Mouse (Mus musculus): Measurements from ENCODE around the gene Cflar. TPM values are rescaled to one million over a fixed set of nuclear protein-coding genes. Genes with fewer than 3 reads are reported as not detected.

Gene Cflar
- polyA plus RNA-seq, 1 experiment from 2014 or later, result 43.6 TPM

GRCm38 (mm10) chr1:58733636-58734035, 22.3 kb downstream of the Cflar start:
- DNase-seq (ENCODE audit: low spot score), result no peak
- WGBS, result 93% methylated on average over 2 of the region's 2 CpGs
- H3K9ac ChIP-seq (ENCODE audit: low read length), result no peak overlapping the region
- H3K4me2 ChIP-seq (replicated peaks; ENCODE audit: low read depth), result no peak overlapping the region
- no peak for ATAC-seq (ENCODE audit: low FRiP score, low TSS enrichment)
- no peaks in the 10 kb centered on the region for H3K4me1 ChIP-seq (replicated peaks; ENCODE audit: control insufficient read depth, insufficient read depth)
- no peak overlapping the region for H3K27ac ChIP-seq (replicated peaks)
- H3K9me3 ChIP-seq (ENCODE audit: control insufficient read depth, low read length), result no peaks in the 10 kb centered on the region
- H3K36me3 ChIP-seq (ENCODE audit: control insufficient read depth, insufficient read depth, low read length), result peaks cover 24% of the 10 kb centered on the region
- no peak for TF ChIP-seq CTCF (IDR thresholded peaks at IDR 0.05; ENCODE audit: low read depth)
- no peaks in the 10 kb centered on the region for H3K27me3 ChIP-seq (ENCODE audit: control insufficient read depth, insufficient read depth, low read length)
- H3K4me3 ChIP-seq (ENCODE audit: low read depth, low read length), result no peak overlapping the region

- Histone ChIP-seq H3K4me2 (replicated peaks; ENCODE audit: low read depth) (no peak overlapping the region), H3K4me3 (ENCODE audit: low read depth, low read length) (no peak overlapping the region), H3K27me3 (ENCODE audit: control insufficient read depth, insufficient read depth, low read length) (no peaks in the 10 kb centered on the region), H3K36me3 (ENCODE audit: control insufficient read depth, insufficient read depth, low read length) (peaks cover 25% of the 10 kb centered on the region), H3K27ac (replicated peaks) (no peak overlapping the region), H3K4me1 (replicated peaks; ENCODE audit: control insufficient read depth, insufficient read depth) (no peaks in the 10 kb centered on the region), H3K9me3 (ENCODE audit: control insufficient read depth, low read length) (no peaks in the 10 kb centered on the region), H3K9ac (ENCODE audit: low read length) (no peak overlapping the region)
- no peak for ATAC-seq (ENCODE audit: low FRiP score, low TSS enrichment)
- WGBS, result 91% methylated on average over 11 of the region's 11 CpGs
- DNase-seq (ENCODE audit: low spot score), result no peak
- TF ChIP-seq EP300 (optimal IDR thresholded peaks at IDR 0.05) (no peak), CTCF (IDR thresholded peaks at IDR 0.05; ENCODE audit: low read depth) (no peak)
Measured at GRCm38 (mm10) chr1:58734043-58734920, 23.0 kb downstream of the Cflar start.

DNA sequence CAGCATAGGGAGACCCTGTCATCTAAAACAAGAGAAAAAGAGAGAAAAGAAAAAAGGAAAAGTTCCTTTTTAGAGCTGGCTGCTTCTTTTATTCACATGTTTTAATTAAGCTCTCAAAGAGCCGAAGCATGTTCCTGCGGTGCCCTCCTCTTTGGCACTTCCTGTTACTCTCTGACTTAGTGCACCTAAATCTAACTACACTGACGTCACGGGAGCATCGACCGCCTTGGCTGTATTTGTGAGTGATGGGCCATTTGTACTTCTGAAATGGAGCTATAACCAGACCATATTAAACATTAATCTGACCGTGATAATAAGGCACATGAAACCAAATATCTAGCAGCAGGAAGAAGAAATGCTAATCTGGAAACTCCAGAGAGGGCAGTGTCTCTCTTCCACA, 24.7 kb downstream of the Cflar start:
- H3K9me3 ChIP-seq (ENCODE audit: control insufficient read depth, low read length), result no peaks in the 10 kb centered on the region
- H3K4me1 ChIP-seq (replicated peaks; ENCODE audit: control insufficient read depth, insufficient read depth), result no peaks in the 10 kb centered on the region
- no peak for DNase-seq (ENCODE audit: low spot score)
- no peak for ATAC-seq (ENCODE audit: low FRiP score, low TSS enrichment)
- H3K9ac ChIP-seq (ENCODE audit: low read length), result no peak overlapping the region
- no peaks in the 10 kb centered on the region for H3K27me3 ChIP-seq (ENCODE audit: control insufficient read depth, insufficient read depth, low read length)
- no peak overlapping the region for H3K4me3 ChIP-seq (ENCODE audit: low read depth, low read length)
- no peak overlapping the region for H3K27ac ChIP-seq (replicated peaks)
- no peak overlapping the region for H3K4me2 ChIP-seq (replicated peaks; ENCODE audit: low read depth)
- WGBS, result 87% methylated on average over 7 of the region's 7 CpGs
- H3K36me3 ChIP-seq (ENCODE audit: control insufficient read depth, insufficient read depth, low read length), result peaks cover 26% of the 10 kb centered on the region
- no peak for TF ChIP-seq EP300 (optimal IDR thresholded peaks at IDR 0.05)
- TF ChIP-seq CTCF (IDR thresholded peaks at IDR 0.05; ENCODE audit: low read depth), result no peak

DNA sequence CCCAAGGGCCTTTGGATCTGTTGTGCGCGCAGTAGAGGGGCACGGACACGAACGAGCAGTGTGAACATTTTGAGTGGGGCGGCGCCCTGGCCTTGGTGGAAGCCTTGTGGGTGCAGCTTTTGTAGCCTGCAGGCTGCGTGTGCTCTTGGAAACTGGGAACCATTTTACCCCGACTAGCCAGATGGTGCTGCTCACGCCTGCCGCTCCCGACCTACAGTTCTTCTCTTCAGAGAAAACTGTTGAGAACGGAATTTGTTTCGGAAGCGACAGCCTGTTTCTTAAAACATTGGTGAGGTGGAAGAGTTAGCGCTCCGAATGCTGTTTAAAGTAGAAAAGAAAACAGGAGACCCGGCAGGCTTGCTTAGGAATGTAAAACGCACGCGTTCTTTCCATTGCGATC, 25.7 kb downstream of the Cflar start:
- Histone ChIP-seq H3K36me3 (ENCODE audit: control insufficient read depth, insufficient read depth, low read length) (peaks cover 32% of the 10 kb centered on the region), H3K27me3 (ENCODE audit: control insufficient read depth, insufficient read depth, low read length) (no peaks in the 10 kb centered on the region), H3K4me3 (ENCODE audit: low read depth, low read length) (no peak overlapping the region), H3K4me1 (replicated peaks; ENCODE audit: control insufficient read depth, insufficient read depth) (no peaks in the 10 kb centered on the region), H3K9me3 (ENCODE audit: control insufficient read depth, low read length) (no peaks in the 10 kb centered on the region), H3K4me2 (replicated peaks; ENCODE audit: low read depth) (no peak overlapping the region), H3K9ac (ENCODE audit: low read length) (no peak overlapping the region), H3K27ac (replicated peaks) (no peak overlapping the region)
- TF ChIP-seq CTCF (IDR thresholded peaks at IDR 0.05; ENCODE audit: low read depth), result no peak
- no peak for TF ChIP-seq EP300 (optimal IDR thresholded peaks at IDR 0.05)
- ATAC-seq (ENCODE audit: low FRiP score, low TSS enrichment), result no peak
- DNase-seq (ENCODE audit: low spot score), result no peak
- WGBS, result 86% methylated on average over 22 of the region's 22 CpGs

DNA sequence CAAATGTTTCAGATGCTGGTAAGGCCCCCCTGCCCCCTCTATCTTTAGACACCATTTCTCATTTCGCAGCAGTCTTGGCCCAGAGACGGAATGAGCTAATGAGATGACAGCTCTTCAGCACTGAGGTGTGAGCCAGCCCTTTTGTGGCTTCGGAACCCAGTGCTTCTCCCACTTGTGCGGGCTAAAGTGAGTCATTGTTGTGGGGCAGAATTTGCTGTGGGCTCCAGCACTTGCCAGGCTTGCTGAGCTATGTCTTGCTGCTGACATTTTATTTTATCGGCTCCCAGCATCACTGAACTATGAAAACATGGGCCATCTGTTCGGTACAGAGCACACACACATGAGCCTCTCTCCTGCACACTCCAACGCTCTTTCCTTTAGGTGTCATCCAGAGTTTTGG, 28.2 kb downstream of the Cflar start:
- 94% methylated on average over 7 of the region's 7 CpGs for WGBS
- H3K4me1 ChIP-seq (replicated peaks; ENCODE audit: control insufficient read depth, insufficient read depth), result no peaks in the 10 kb centered on the region
- no peak for ATAC-seq (ENCODE audit: low FRiP score, low TSS enrichment)
- no peak for TF ChIP-seq CTCF (IDR thresholded peaks at IDR 0.05; ENCODE audit: low read depth)
- TF ChIP-seq EP300 (optimal IDR thresholded peaks at IDR 0.05), result no peak
- H3K27me3 ChIP-seq (ENCODE audit: control insufficient read depth, insufficient read depth, low read length), result no peaks in the 10 kb centered on the region
- peaks cover 36% of the 10 kb centered on the region for H3K36me3 ChIP-seq (ENCODE audit: control insufficient read depth, insufficient read depth, low read length)
- no peak for DNase-seq (ENCODE audit: low spot score)
- H3K4me2 ChIP-seq (replicated peaks; ENCODE audit: low read depth), result no peak overlapping the region
- no peak overlapping the region for H3K9ac ChIP-seq (ENCODE audit: low read length)
- no peak overlapping the region for H3K27ac ChIP-seq (replicated peaks)
- no peak overlapping the region for H3K4me3 ChIP-seq (ENCODE audit: low read depth, low read length)
- no peaks in the 10 kb centered on the region for H3K9me3 ChIP-seq (ENCODE audit: control insufficient read depth, low read length)

DNA sequence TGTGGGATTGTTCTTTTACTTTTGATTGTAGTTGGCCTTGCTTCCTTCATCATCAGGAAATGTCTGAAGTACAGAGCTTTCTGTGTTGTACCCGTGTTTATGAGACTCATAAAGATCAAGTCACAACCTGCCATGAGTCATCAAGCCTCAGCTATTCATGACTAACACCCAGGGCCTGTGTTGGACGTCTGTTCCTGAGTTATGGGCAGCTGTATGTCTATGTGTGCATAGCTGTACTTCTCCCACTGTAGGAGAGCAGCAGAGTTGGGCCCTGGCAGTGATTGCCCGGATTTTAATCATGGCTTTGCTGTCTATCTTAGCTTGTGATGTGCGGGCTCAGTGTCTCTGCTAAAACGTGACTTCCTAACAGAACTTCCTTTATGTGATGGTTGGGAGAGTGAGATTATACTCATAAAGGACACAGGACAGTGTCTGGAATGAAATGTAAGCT, 31.3 kb downstream of the Cflar start:
- H3K4me2 ChIP-seq (replicated peaks; ENCODE audit: low read depth), result no peak overlapping the region
- H3K4me1 ChIP-seq (replicated peaks; ENCODE audit: control insufficient read depth, insufficient read depth), result no peaks in the 10 kb centered on the region
- peaks cover 29% of the 10 kb centered on the region for H3K36me3 ChIP-seq (ENCODE audit: control insufficient read depth, insufficient read depth, low read length)
- TF ChIP-seq EP300 (optimal IDR thresholded peaks at IDR 0.05) (no peak), CTCF (IDR thresholded peaks at IDR 0.05; ENCODE audit: low read depth) (no peak)
- H3K9ac ChIP-seq (ENCODE audit: low read length), result no peak overlapping the region
- H3K9me3 ChIP-seq (ENCODE audit: control insufficient read depth, low read length), result no peaks in the 10 kb centered on the region
- 0 out of 2 replicates have a peak overlapping the region, but pooled peaks have one; percentile 0 for H3K27ac ChIP-seq (replicated peaks)
- H3K27me3 ChIP-seq (ENCODE audit: control insufficient read depth, insufficient read depth, low read length), result no peaks in the 10 kb centered on the region
- no peak overlapping the region for H3K4me3 ChIP-seq (ENCODE audit: low read depth, low read length)
- ATAC-seq (ENCODE audit: low FRiP score, low TSS enrichment), result peak; percentile 82
- DNase-seq (ENCODE audit: low spot score), result no peak
- WGBS, result 58% methylated on average over 5 of the region's 5 CpGs
